Mouse (Mus musculus) embryonic fibroblast, embryonic 13.5 days (primary cell): Measurements from ENCODE around the gene Phf24. TPM values are rescaled to one million over a fixed set of nuclear protein-coding genes. Genes with fewer than 3 reads are reported as not detected.

Source experiments
- H3K27ac ChIP-seq: 2 replicates; pipeline ENCODE4 v1.5.1; 2012; ENCODE audit warnings: low read length, control low read depth, inconsistent platforms; ENCODE audit not compliant: insufficient read depth
- H3K4me1 ChIP-seq: 2 replicates; pipeline ENCODE4 v1.6.1; 2011; ENCODE audit warnings: low read length; ENCODE audit not compliant: control insufficient read depth, insufficient read depth
- H3K4me3 ChIP-seq: 2 replicates; pipeline ENCODE4 v1.5.1; 2011; ENCODE audit warnings: mild to moderate bottlenecking, control low read depth, low read length; ENCODE audit not compliant: insufficient read depth
- CTCF ChIP-seq: IDR thresholded peaks from 2 replicates; pipeline ENCODE4 v1.5.1; 2011; ENCODE audit warnings: mild to moderate bottlenecking, control low read depth, low read length, moderate library complexity, borderline replicate concordance; ENCODE audit not compliant: insufficient read depth
- POLR2A ChIP-seq: IDR thresholded peaks from 2 replicates; pipeline ENCODE4 v1.6.1; 2011; ENCODE audit warnings: low read depth, mild to moderate bottlenecking, control low read depth, low read length, moderate library complexity
- polyA plus RNA-seq: library from polyadenylated mRNA; stranded (reverse); fragments of >200 nt; gene quantifications from 2 replicates; pipeline ENCODE4 v1.2.4, GENCODE M21; 2011; ENCODE audit warnings: low read depth; ENCODE audit not compliant: missing spikeins, insufficient read length

Phf24 gene
- polyA plus RNA-seq, 1 experiment: not detected

DNA sequence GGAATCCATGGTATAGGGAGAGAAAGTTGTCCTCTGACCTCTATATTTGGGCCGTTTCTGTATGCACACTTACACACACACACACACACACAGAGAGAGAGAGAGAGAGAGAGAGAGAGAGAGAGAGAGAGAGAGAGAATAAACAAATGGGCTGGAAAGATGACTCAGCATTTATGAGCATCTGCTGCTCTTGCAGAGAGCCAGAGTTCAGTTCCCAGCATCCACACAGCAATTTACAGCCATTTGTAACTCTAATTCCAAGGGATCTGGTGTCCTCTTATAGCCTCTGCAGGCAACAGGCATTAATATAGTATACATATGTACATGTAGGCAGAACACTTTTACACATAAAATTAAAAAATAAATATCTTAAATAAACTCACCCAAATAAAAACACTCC lies 12.5 kb upstream of the Phf24 start:
- Histone ChIP-seq H3K4me1 (no peaks in the 10 kb centered on the region), H3K4me3 (no peak overlapping the region), H3K27ac (no peak overlapping the region)
- TF ChIP-seq POLR2A: no peak
- no peak for TF ChIP-seq CTCF

DNA sequence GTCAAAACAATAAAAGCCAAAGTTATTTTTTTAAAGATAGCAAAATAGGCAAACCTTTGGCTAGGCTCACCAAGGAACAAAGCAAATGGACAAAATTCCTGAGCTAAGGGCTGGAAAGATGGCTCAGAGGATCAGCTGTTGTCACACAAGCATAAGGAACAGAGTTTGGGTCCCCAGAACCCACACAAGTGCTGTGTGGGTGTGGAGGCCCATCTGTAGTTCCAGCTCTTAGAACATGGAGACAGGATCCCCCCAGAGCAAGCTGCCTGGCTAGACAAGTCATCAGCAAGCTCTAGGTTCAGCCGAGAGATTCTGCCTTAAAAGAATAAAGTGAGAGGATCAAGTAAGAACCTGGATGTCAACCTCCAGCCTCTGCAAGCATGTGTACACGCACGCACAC lies 11.9 kb upstream of the Phf24 start:
- no peak for TF ChIP-seq POLR2A
- no peak for TF ChIP-seq CTCF
- Histone ChIP-seq H3K27ac (no peak overlapping the region), H3K4me1 (no peaks in the 10 kb centered on the region), H3K4me3 (no peak overlapping the region)

DNA sequence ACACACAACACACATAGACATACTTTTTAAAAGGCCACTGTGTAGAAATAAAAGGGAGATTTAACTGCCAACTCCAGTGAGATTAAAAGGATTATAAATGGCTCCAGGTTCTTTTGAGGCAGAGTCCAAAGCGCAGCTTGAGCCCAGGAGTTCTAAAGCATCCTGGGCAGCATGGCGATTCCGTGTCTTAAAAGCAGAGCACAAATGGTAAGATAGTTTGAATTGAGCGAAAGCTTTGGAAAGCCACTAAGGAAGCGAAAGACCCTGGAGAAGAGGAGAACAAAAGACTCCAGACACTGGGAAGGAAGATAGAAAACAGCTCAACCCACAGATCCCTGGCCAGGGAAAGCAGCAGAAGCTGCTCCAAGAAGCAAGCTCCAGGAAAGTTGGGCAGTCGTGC lies 11.5 kb upstream of the Phf24 start:
- Histone ChIP-seq H3K27ac (no peak overlapping the region), H3K4me1 (no peaks in the 10 kb centered on the region), H3K4me3 (no peak overlapping the region)
- TF ChIP-seq POLR2A (no peak), CTCF (no peak)

GRCm38 (mm10) chr4:42913391-42913790 lies 3.1 kb upstream of the Phf24 start:
- H3K4me1 ChIP-seq: no peaks in the 10 kb centered on the region
- TF ChIP-seq POLR2A (no peak), CTCF (no peak)
- H3K27ac ChIP-seq: no peak overlapping the region
- H3K4me3 ChIP-seq: no peak overlapping the region

- TF ChIP-seq POLR2A: no peak
- no peak for TF ChIP-seq CTCF
- no peak overlapping the region for H3K4me3 ChIP-seq
- no peaks in the 10 kb centered on the region for H3K4me1 ChIP-seq
- H3K27ac ChIP-seq: no peak overlapping the region
Measured at GRCm38 (mm10) chr4:42915311-42915710, 1.1 kb upstream of the Phf24 start.

GRCm38 (mm10) chr4:42915966-42916365 lies 494 bp upstream of the Phf24 start:
- no peak overlapping the region for H3K27ac ChIP-seq
- H3K4me1 ChIP-seq: no peaks in the 10 kb centered on the region
- TF ChIP-seq POLR2A (no peak), CTCF (no peak)
- H3K4me3 ChIP-seq: no peak overlapping the region

- TF ChIP-seq CTCF (no peak), POLR2A (no peak)
- peak overlapping the region; percentile 18; the same call in 1 of the 2 replicates for H3K4me3 ChIP-seq
- H3K4me1 ChIP-seq: no peaks in the 10 kb centered on the region
- no peak overlapping the region for H3K27ac ChIP-seq
Measured at GRCm38 (mm10) chr4:42917402-42917774, 928 bp downstream of the Phf24 start.

DNA sequence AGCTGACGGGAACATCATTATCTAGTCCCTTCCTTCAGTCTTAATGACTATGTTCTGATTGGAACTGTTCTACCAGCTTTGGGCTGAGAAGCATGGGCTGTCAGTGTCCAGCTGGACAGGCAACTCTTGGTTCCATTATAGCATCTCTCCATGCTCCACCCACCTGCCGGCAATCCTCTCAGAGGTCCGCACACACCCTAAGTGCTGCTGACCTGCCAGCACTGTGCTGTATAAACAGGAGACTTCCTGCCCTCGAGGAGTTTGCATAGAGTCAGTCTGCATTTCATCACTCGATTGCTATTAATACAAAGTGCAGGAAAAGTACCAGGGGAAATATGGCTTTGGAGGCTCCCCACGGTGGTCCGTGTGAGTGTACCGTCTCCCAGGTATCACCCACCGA lies 4.3 kb downstream of the Phf24 start:
- Histone ChIP-seq H3K4me3 (no peak overlapping the region), H3K27ac (no peak overlapping the region), H3K4me1 (no peaks in the 10 kb centered on the region)
- no peak for TF ChIP-seq CTCF

GRCm38 (mm10) chr4:42921536-42921935 lies 5.1 kb downstream of the Phf24 start:
- Histone ChIP-seq H3K4me3 (no peak overlapping the region), H3K4me1 (no peaks in the 10 kb centered on the region), H3K27ac (no peak overlapping the region)
- TF ChIP-seq CTCF (no peak), POLR2A (no peak)

DNA sequence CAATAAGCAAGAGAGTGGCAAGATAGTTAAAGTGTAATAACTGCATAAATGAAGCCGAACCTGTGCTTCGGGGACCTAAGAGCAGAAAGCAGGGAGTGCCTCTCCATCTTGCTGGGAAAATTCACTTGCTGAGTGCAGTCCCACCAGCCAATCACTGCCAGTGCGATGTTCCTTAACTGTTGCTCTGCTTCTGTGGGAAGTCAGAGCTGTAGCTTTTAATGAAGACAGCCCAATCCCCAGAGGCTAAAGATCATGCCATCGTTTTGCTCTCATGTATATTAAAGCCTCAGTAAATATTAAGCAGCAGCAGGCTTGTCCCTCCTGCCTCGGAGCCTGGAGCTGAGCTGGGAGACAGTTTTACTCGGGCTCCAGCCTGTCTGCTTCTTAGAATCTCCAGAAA lies 5.6 kb downstream of the Phf24 start:
- no peaks in the 10 kb centered on the region for H3K4me1 ChIP-seq
- no peak overlapping the region for H3K4me3 ChIP-seq
- no peak for TF ChIP-seq POLR2A
- TF ChIP-seq CTCF: no peak
- no peak overlapping the region for H3K27ac ChIP-seq

- Histone ChIP-seq H3K4me3 (no peak overlapping the region), H3K4me1 (no peaks in the 10 kb centered on the region), H3K27ac (no peak overlapping the region)
- TF ChIP-seq POLR2A (no peak), CTCF (no peak)
Measured at GRCm38 (mm10) chr4:42922461-42922860, 6.0 kb downstream of the Phf24 start.

DNA sequence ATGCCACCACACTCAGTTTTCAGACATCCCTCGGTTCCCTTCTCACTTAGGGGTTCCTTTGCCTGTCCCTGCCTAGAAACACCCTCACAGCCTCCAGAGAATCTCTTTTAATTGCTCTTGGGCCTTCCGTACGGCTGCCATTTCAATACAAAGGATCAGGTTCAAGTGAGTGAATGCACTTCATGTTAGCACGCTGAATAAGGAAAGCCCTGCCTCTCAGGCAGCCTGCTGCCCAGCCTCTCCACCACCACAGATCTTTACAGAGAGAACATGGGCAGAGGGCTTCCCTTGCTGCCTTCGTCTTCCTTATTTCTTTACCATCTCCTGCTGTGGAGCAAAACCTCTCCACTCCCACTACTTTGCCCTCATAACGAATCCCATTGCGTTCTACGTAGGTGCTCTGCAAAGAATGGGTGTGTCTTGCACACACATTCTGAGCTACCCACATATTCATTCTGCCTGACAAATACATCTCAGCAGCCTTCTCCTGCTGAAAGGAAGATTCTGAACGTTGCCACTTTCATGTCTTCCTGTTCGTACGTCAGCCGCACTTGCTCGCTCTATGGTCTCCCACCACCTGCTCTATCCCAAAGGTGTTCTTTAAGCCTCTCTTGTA lies 7.7 kb downstream of the Phf24 start:
- Histone ChIP-seq H3K27ac (no peak overlapping the region), H3K4me3 (no peak overlapping the region), H3K4me1 (no peaks in the 10 kb centered on the region)
- no peak for TF ChIP-seq CTCF
- TF ChIP-seq POLR2A: no peak
